Mouse (Mus musculus) spleen, postnatal 4 days (tissue): ENCODE measurements around the gene D030056L22Rik.

Experiments
- DNase-seq, 2 experiments: peaks; one replicate each; pipeline ENCODE4 v3.0.0; 2022; ENCODE audit warnings: low spot score in 2 of 2

D030056L22Rik gene

GRCm38 (mm10) chr19:18712866-18713300 is at the start of gene D030056L22Rik:
TSS of gene D030056L22Rik (plus strand) at chr19:18713193.
- peak; percentile 99 for DNase-seq

GRCm38 (mm10) chr19:18663904-18664303 is 49.1 kb upstream of the D030056L22Rik start:
- DNase-seq, result no peak

DNA sequence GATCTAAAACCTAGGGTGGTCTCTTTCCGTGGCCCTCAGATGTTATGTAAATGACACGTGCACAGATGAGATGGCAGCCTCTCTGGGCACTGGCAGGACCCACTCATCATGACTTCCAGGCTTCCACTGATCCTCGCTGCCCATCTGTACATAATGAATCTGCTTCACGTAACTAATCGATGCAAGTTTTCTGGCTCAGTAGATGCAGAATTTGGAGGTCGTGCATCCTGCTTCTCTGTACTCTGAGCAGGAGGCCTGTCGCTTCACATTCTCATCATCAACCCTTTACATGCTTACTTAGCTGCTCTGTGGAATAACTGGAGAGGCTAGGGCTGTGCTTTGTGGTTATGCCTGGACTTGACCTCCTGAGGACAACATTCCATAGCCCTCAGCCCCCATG is 46.0 kb upstream of the D030056L22Rik start:
- no peak for DNase-seq

DNA sequence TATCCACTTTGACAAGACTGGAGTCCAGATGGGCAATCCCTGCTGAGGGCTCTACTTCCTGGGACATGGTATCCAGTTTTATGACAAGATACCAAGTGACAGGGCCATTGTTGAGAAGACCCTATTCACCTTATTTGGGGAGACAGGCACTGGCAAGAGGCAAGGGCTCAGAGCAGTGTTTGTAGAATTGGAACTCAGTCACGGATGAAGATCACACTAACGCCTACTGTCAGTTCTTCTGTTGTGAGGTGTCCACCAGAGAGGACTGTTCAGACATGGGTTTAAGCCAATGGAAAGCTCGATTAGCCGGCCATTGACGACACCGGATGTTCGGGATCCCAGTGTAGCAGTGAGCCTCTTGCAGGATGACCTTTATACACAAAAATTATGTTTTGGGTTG is 43.4 kb upstream of the D030056L22Rik start:
- no peak for DNase-seq

- DNase-seq, result peak; percentile 98 to 99
Observed at GRCm38 (mm10) chr19:18670608-18671007, 42.4 kb upstream of the D030056L22Rik start, which contains the start of gene Carnmt1. TSS of gene Carnmt1 (plus strand) at chr19:18670764.

- DNase-seq, result peak; percentile 57 to 82
Observed at GRCm38 (mm10) chr19:18671056-18671741, 41.8 kb upstream of the D030056L22Rik start.

DNA sequence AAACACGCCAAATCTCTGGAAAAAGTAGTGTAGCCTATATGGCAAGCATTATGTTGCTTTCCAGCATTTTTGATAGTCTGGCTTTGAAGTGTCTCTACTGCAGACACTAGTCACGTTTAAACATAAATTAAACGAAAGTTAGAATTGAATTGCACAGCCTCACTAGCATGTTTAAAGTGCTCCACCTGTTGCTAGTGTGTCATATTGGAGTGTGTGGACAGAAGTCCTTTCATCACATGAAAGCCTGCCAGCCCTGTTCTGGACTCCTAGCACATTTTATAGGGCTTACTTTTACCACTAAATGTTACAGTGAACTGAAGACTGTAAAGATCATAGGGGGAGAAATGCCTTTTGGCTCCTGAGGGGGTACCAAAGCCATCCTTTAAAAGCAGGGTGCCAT is 40.5 kb upstream of the D030056L22Rik start:
- no peak for DNase-seq

- DNase-seq, result no peak
Observed at GRCm38 (mm10) chr19:18673116-18673515, 39.9 kb upstream of the D030056L22Rik start.

- no peak for DNase-seq
Observed at GRCm38 (mm10) chr19:18682142-18682541, 30.9 kb upstream of the D030056L22Rik start.

DNA sequence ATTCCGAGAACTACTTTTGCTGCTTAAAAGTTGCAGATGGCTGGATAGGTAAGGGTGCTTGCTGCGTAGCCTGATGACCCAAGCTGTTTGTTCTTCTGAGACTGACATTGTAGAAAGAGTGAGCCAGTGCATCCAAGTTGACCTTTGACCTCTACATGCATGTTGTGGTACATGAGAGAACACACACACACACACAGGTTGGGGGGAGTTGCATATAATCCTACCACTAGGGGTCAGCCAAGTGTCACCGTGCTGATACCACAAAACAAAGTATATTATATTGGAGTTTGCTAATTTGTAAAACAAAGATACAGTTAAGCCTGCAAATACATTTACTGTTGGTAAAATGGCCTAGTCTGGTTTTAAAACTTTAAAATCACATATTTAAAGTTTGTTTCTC is 25.4 kb upstream of the D030056L22Rik start:
- DNase-seq, result peak in 1 of 2 experiments; percentile 48

GRCm38 (mm10) chr19:18692176-18692575 is 20.8 kb upstream of the D030056L22Rik start:
- DNase-seq, result peak in 1 of 2 experiments; percentile 46

- peak in 1 of 2 experiments; percentile 52 for DNase-seq
Observed at GRCm38 (mm10) chr19:18692768-18693167, 20.2 kb upstream of the D030056L22Rik start.

- no peak for DNase-seq
Observed at GRCm38 (mm10) chr19:18695116-18695515, 17.9 kb upstream of the D030056L22Rik start.

GRCm38 (mm10) chr19:18695552-18695951 is 17.4 kb upstream of the D030056L22Rik start:
- no peak for DNase-seq

DNA sequence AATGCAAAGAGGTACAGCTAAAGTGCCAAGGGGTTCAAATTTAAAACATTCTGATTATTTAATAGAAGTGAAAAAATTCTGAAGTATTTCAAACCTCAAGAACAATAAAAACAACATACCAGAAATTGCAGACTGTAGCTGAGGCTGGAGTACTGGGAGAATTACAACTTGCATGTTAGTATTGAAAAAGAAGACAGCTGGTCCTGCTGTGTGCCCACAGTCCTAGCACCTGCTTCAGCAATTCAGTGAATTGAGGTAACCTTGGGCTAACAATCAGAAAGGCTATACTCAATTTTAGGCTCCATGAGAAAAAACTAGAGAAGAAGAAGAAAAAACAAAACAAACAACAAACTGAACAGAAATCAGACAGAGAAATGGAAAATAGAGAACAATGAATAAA is 4.9 kb upstream of the D030056L22Rik start:
- peak in 1 of 2 experiments; percentile 2 for DNase-seq

- DNase-seq, result no peak
Observed at GRCm38 (mm10) chr19:18710903-18711302, 2.1 kb upstream of the D030056L22Rik start.

- no peak for DNase-seq
Observed at GRCm38 (mm10) chr19:18711589-18711988, 1.4 kb upstream of the D030056L22Rik start.

DNA sequence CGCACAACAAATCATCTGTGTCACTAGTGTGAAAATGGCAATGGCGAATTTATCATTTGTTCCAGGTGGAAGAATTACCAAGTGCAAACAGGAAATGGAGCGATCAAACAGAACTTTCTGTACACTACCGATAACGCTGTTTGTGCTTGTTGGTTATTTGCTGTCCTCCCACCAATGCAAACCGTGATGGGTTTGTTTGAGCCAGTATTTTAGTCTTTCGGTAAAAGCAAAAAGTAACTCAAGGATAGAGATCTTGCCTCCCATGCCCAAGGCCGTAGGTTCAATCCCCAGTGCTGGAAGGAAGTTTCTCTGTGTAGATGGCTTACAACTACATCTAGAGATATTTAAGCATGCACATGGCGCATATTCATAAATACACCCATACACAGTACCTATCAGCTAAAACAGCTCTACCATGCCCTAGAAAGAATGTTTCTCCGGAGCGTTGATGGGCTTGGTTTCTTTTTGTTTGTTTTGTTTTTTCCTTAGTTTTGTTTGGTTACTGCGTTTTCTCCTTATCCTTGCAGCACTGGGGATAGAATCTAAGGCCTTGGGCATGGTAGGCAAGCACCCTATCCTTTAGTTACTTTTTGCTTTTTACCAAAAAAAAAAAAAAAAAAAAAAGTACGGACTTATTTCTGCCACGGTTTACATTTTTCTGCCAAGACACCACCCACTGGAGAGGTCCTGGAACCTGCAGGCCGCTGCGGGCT is 684 bp upstream of the D030056L22Rik start:
- DNase-seq, result no peak

GRCm38 (mm10) chr19:18713357-18713756 is 364 bp downstream of the D030056L22Rik start:
- DNase-seq, result peak; percentile 60 to 87

- peak; percentile 70 to 85 for DNase-seq
Observed at GRCm38 (mm10) chr19:18716374-18716773, 3.4 kb downstream of the D030056L22Rik start.

GRCm38 (mm10) chr19:18720337-18720736 is 7.3 kb downstream of the D030056L22Rik start:
- DNase-seq, result no peak

DNA sequence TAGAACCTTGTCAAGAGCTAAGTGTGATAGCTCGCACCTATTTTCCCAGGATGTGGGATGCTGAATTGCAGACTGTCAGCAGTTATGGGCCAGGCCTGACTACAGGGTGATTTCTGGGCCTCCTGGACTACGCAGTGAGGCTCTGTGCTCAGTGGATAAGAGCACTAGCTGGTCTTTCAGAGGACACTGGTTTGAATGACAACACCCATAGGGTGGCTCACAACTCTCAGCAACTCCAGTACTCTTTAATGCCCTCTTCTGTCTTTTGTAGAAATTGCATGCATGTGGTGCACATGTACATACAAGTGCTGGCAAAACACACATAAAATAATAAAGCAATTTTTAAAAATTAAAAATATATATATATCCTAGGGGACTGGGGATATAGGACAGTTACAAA is 12.2 kb downstream of the D030056L22Rik start:
- DNase-seq, result no peak

DNA sequence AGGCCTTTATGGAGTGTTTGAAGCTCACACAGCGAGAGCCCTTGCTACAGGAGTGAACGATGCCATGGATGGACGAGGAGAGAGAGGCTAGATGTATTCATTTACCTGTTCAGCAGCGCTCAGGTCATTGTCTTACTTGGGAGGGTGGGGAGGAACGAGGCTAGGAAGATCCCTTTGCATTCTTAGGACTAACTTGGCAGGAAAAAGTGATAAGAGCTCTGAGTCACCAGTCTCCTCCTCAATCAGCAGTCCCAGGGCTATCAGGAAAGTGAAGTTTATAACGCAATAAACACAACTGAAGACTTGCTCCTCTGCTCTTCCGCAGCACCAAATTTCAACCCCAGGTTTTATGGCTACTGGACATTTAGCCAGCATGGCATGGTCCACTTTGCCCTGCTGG is 17.3 kb downstream of the D030056L22Rik start:
- DNase-seq, result no peak
